Mouse (Mus musculus) left cerebral cortex, adult 18-20 months (tissue): Measurements from ENCODE around the gene Ric1. TPM values are rescaled to one million over a fixed set of nuclear protein-coding genes. Genes with fewer than 3 reads are reported as not detected.
"Not testable (repeated sequence)": the region's sequence is repeated elsewhere in the genome, so short reads cannot be mapped to it uniquely, and the experiment has no call there.

Experiments
- DNase-seq, 2 experiments: peaks; one replicate each; pipeline ENCODE4 v3.0.0; 2021 to 2022; ENCODE audit warnings: low spot score in 2 of 2, mixed read lengths in 1 of 2
- total RNA-seq, 2 experiments: library from RNA; stranded (reverse); gene quantifications; 2 replicates each; pipeline ENCODE4 v1.2.3; 2021

Gene Ric1
- total RNA-seq, 2 experiments from 2014 or later: 31.3 to 33.2 TPM

GRCm38 (mm10) chr19:29524614-29525013 lies 2.5 kb downstream of the Ric1 start:
- DNase-seq: no peak

GRCm38 (mm10) chr19:29525588-29525987 lies 3.5 kb downstream of the Ric1 start:
- DNase-seq: not testable (repeated sequence)

GRCm38 (mm10) chr19:29526837-29527236 lies 4.8 kb downstream of the Ric1 start:
- no peak for DNase-seq

- no peak for DNase-seq
These were observed 5.2 kb downstream of the Ric1 start for GRCm38 (mm10) chr19:29527299-29527698.

- DNase-seq: no peak
These were observed 6.5 kb downstream of the Ric1 start for GRCm38 (mm10) chr19:29528568-29528967.

- DNase-seq: no peak
These were observed 11.9 kb downstream of the Ric1 start for GRCm38 (mm10) chr19:29534030-29534429.

- DNase-seq: peak; percentile 16 to 29
These were observed 20.3 kb downstream of the Ric1 start for GRCm38 (mm10) chr19:29542256-29542970.

GRCm38 (mm10) chr19:29544026-29544425 lies 21.9 kb downstream of the Ric1 start:
- no peak for DNase-seq

- DNase-seq: no peak
These were observed 28.5 kb downstream of the Ric1 start for GRCm38 (mm10) chr19:29550618-29551017.

GRCm38 (mm10) chr19:29551128-29551527 lies 29.0 kb downstream of the Ric1 start:
- no peak for DNase-seq

- not testable (repeated sequence) for DNase-seq
These were observed 29.9 kb downstream of the Ric1 start for GRCm38 (mm10) chr19:29551980-29552379.

GRCm38 (mm10) chr19:29557171-29557845 lies 35.2 kb downstream of the Ric1 start:
- not testable (repeated sequence) for DNase-seq

- DNase-seq: no peak
These were observed 40.1 kb downstream of the Ric1 start for GRCm38 (mm10) chr19:29562166-29562565.

- DNase-seq: no peak
These were observed 40.5 kb downstream of the Ric1 start for GRCm38 (mm10) chr19:29562603-29563002.

GRCm38 (mm10) chr19:29563258-29563779 lies 41.2 kb downstream of the Ric1 start:
- DNase-seq: peak; percentile 52 to 69

- no peak for DNase-seq
These were observed 44.4 kb downstream of the Ric1 start for GRCm38 (mm10) chr19:29566512-29566911.

GRCm38 (mm10) chr19:29582439-29582838 lies 60.4 kb downstream of the Ric1 start:
- DNase-seq: no peak

- DNase-seq: no peak
These were observed 61.7 kb downstream of the Ric1 start for GRCm38 (mm10) chr19:29583734-29584133.

- DNase-seq: not testable (repeated sequence)
These were observed 71.7 kb downstream of the Ric1 start for GRCm38 (mm10) chr19:29593783-29594182.

GRCm38 (mm10) chr19:29596276-29596675 lies 74.2 kb downstream of the Ric1 start:
- no peak for DNase-seq

- DNase-seq: no peak
These were observed 74.9 kb downstream of the Ric1 start for GRCm38 (mm10) chr19:29596985-29597384.

GRCm38 (mm10) chr19:29598981-29599380 lies 76.9 kb downstream of the Ric1 start:
- DNase-seq: no peak
